ENCODE assay signal across 9 mouse cellular contexts in genomic region chr3:98045465-98046148, GRCm38 (mm10). TPM values are rescaled to one million over a fixed set of nuclear protein-coding genes. Genes with fewer than 3 reads are reported as not detected.
DNase-seq lines count a peak whose midpoint lies in the region; ATAC-seq and TF ChIP-seq lines count a peak whose summit lies in the region.
"Had no signal": no experiment of that assay in that cellular context is flagged by ENCODE, and none has a peak within 500 bp of the region (broad histone marks: within the 10 kb centered on the region; RNA-seq: fewer than 3 reads in every experiment).

No protein-coding gene starts in this region.

- no peak for TF ChIP-seq CTCF in intestine, postnatal 0 days (IDR thresholded peaks at IDR 0.05; ENCODE audit: low read depth)
- no peak for TF ChIP-seq CTCF in stomach, postnatal 0 days (IDR thresholded peaks at IDR 0.05; ENCODE audit: low read depth)

- no peak overlapping the region for H3K4me3 ChIP-seq in intestine, embryonic 14.5 days (ENCODE audit: low read depth, low read length)
- H3K4me3 ChIP-seq in intestine, postnatal 0 days (ENCODE audit: low read depth, low read length), result no peak overlapping the region
- H3K4me3 ChIP-seq in stomach, embryonic 14.5 days (ENCODE audit: low read depth, low read length), result no peak overlapping the region
- H3K4me3 ChIP-seq in stomach, postnatal 0 days (ENCODE audit: low read depth, low read length), result no peak overlapping the region
- no peak overlapping the region for H3K4me3 ChIP-seq in liver, embryonic 11.5 days (ENCODE audit: low read depth, low read length)

- peaks cover 50% of the 10 kb centered on the region for H3K4me1 ChIP-seq in intestine, embryonic 14.5 days (replicated peaks; ENCODE audit: control insufficient read depth, insufficient read depth, low read length)
- peaks cover 5% of the 10 kb centered on the region; the same call in 1 of the 2 replicates for H3K4me1 ChIP-seq in intestine, postnatal 0 days (replicated peaks; ENCODE audit: control insufficient read depth, insufficient read depth, low read length)
- peaks cover 52% of the 10 kb centered on the region for H3K4me1 ChIP-seq in stomach, embryonic 14.5 days (ENCODE audit: control insufficient read depth, insufficient read depth, low read length)
- H3K4me1 ChIP-seq in stomach, postnatal 0 days (replicated peaks; ENCODE audit: control insufficient read depth, insufficient read depth), result 0 out of 2 replicates have a peak, but pooled peaks cover 3% of the 10 kb centered on the region
- H3K4me1 ChIP-seq in liver, embryonic 11.5 days (replicated peaks; ENCODE audit: control insufficient read depth, insufficient read depth, low read length), result peaks cover 26% of the 10 kb centered on the region

- H3K9me3 ChIP-seq in intestine, embryonic 14.5 days (ENCODE audit: control insufficient read depth, low read length), result 0 out of 2 replicates have a peak, but pooled peaks cover 3% of the 10 kb centered on the region
- no peaks in the 10 kb centered on the region for H3K9me3 ChIP-seq in intestine, postnatal 0 days (ENCODE audit: control insufficient read depth)
- H3K9me3 ChIP-seq in stomach, embryonic 14.5 days (ENCODE audit: control insufficient read depth, low read depth, low read length), result no peaks in the 10 kb centered on the region
- H3K9me3 ChIP-seq in stomach, postnatal 0 days (ENCODE audit: control insufficient read depth, low read length), result no peaks in the 10 kb centered on the region
- H3K9me3 ChIP-seq in liver, embryonic 11.5 days (ENCODE audit: control insufficient read depth, low read length), result no peaks in the 10 kb centered on the region

- no peak overlapping the region for H3K9ac ChIP-seq in intestine, embryonic 14.5 days (ENCODE audit: low read length)
- H3K9ac ChIP-seq in intestine, postnatal 0 days (ENCODE audit: low read depth, low read length), result no peak overlapping the region
- H3K9ac ChIP-seq in stomach, embryonic 14.5 days (replicated peaks; ENCODE audit: low read depth, low read length), result no peak overlapping the region
- H3K9ac ChIP-seq in stomach, postnatal 0 days (ENCODE audit: low read length), result no peak overlapping the region
- no peak overlapping the region for H3K9ac ChIP-seq in liver, embryonic 11.5 days (ENCODE audit: low read depth, low read length)

- no peak overlapping the region for H3K4me2 ChIP-seq in intestine, embryonic 14.5 days (ENCODE audit: low read length)
- H3K4me2 ChIP-seq in intestine, postnatal 0 days (replicated peaks; ENCODE audit: low read depth), result no peak overlapping the region
- H3K4me2 ChIP-seq in stomach, embryonic 14.5 days (replicated peaks; ENCODE audit: low read depth, low read length), result no peak overlapping the region
- H3K4me2 ChIP-seq in stomach, postnatal 0 days (replicated peaks; ENCODE audit: low read depth), result no peak overlapping the region
- no peak overlapping the region for H3K4me2 ChIP-seq in liver, embryonic 11.5 days
- H3K4me2 ChIP-seq: midbrain, embryonic 11.5 days had no signal

- no peak for DNase-seq in intestine, embryonic 14.5 days (ENCODE audit: low spot score)
- no peak for DNase-seq in stomach, postnatal 0 days (ENCODE audit: low spot score)
- DNase-seq in liver, embryonic 11.5 days (ENCODE audit: low spot score), result no peak
- no peak for DNase-seq in thymus, adult 18-20 months
- DNase-seq in urinary bladder, postnatal 4 days (ENCODE audit: low spot score in 2 of 2), result no peak
- DNase-seq: cerebellum, adult 18-20 months had no signal

- ATAC-seq in intestine, embryonic 14.5 days (replicated peaks; ENCODE audit: low FRiP score, low TSS enrichment, low read depth), result no peak
- ATAC-seq in intestine, postnatal 0 days, result no peak
- ATAC-seq in stomach, embryonic 14.5 days (ENCODE audit: insufficient number of reproducible peaks, insufficient read depth, low FRiP score, low read depth), result no peak
- no peak for ATAC-seq in stomach, postnatal 0 days (ENCODE audit: low FRiP score, low TSS enrichment)
- peak; percentile 27; the same call in 1 of the 2 replicates for ATAC-seq in liver, embryonic 11.5 days (replicated peaks; ENCODE audit: low FRiP score)

- TF ChIP-seq EP300 in stomach, postnatal 0 days (optimal IDR thresholded peaks at IDR 0.05), result no peak

- H3K27me3 ChIP-seq in intestine, embryonic 14.5 days (replicated peaks; ENCODE audit: control insufficient read depth, insufficient read depth, low read length), result no peaks in the 10 kb centered on the region
- no peaks in the 10 kb centered on the region for H3K27me3 ChIP-seq in intestine, postnatal 0 days (replicated peaks; ENCODE audit: control insufficient read depth, insufficient read depth, low read length)
- H3K27me3 ChIP-seq in stomach, embryonic 14.5 days (ENCODE audit: control insufficient read depth, insufficient read depth, low read length), result no peaks in the 10 kb centered on the region
- H3K27me3 ChIP-seq in stomach, postnatal 0 days (ENCODE audit: control insufficient read depth, insufficient read depth, low read length), result no peaks in the 10 kb centered on the region
- no peaks in the 10 kb centered on the region for H3K27me3 ChIP-seq in liver, embryonic 11.5 days (replicated peaks; ENCODE audit: control insufficient read depth, insufficient read depth, low read length)

- 0 out of 2 replicates have a peak, but pooled peaks cover 1% of the 10 kb centered on the region for H3K36me3 ChIP-seq in intestine, embryonic 14.5 days (ENCODE audit: control insufficient read depth, insufficient read depth, low read length)
- H3K36me3 ChIP-seq in intestine, postnatal 0 days (ENCODE audit: control insufficient read depth, insufficient read depth), result no peaks in the 10 kb centered on the region
- no peaks in the 10 kb centered on the region for H3K36me3 ChIP-seq in stomach, embryonic 14.5 days (ENCODE audit: control insufficient read depth, insufficient read depth, low read length)
- no peaks in the 10 kb centered on the region for H3K36me3 ChIP-seq in stomach, postnatal 0 days (ENCODE audit: control insufficient read depth, insufficient read depth, low read length)
- no peaks in the 10 kb centered on the region for H3K36me3 ChIP-seq in liver, embryonic 11.5 days (ENCODE audit: control insufficient read depth, insufficient read depth, low read length)

- peak overlapping the region; percentile 6; the same call in 1 of the 2 replicates for H3K27ac ChIP-seq in intestine, embryonic 14.5 days (ENCODE audit: low read depth)
- H3K27ac ChIP-seq in intestine, postnatal 0 days (ENCODE audit: low read depth, low read length), result no peak overlapping the region
- H3K27ac ChIP-seq in stomach, embryonic 14.5 days (ENCODE audit: low read length), result peak overlapping the region; percentile 7; the same call in 1 of the 2 replicates
- H3K27ac ChIP-seq in stomach, postnatal 0 days (replicated peaks), result no peak overlapping the region
- 0 out of 2 replicates have a peak overlapping the region, but pooled peaks have one; percentile 41 for H3K27ac ChIP-seq in liver, embryonic 11.5 days (ENCODE audit: low read depth, low read length)

- 58% methylated on average over 8 of the region's 8 CpGs for WGBS in intestine, embryonic 14.5 days
- 55% methylated on average over 8 of the region's 8 CpGs for WGBS in intestine, postnatal 0 days
- WGBS in stomach, embryonic 14.5 days, result 69% methylated on average over 8 of the region's 8 CpGs
- WGBS in stomach, postnatal 0 days, result 70% methylated on average over 8 of the region's 8 CpGs
- 63% methylated on average over 8 of the region's 8 CpGs for WGBS in liver, embryonic 11.5 days

RNA-seq across cellular contexts. Expression of gene Notch2, which starts 32.3 kb away (rescaled TPM):
- 30.0 and 30.8 TPM in 2 replicates for polyA plus RNA-seq in intestine, embryonic 14.5 days (2014; fragmentation: Nextera tagmentation; extraction: Ambion mirVana)
- 4.9 and 5.1 TPM in 2 replicates for polyA plus RNA-seq in intestine, postnatal 0 days (2015; fragmentation: Nextera tagmentation; extraction: Ambion mirVana)
- 36.2 and 38.3 TPM in 2 replicates for polyA plus RNA-seq in stomach, embryonic 14.5 days (2014; fragmentation: Nextera tagmentation; extraction: Ambion mirVana)
- polyA plus RNA-seq in stomach, postnatal 0 days (2015; fragmentation: Nextera tagmentation; extraction: Ambion mirVana), result 10.6 TPM in 2 replicates
- polyA plus RNA-seq in liver, embryonic 11.5 days (2014; fragmentation: Nextera tagmentation; extraction: Ambion mirVana), result 17.2 and 18.4 TPM in 2 replicates

Comparison
In these comparisons a context has a peak if more than half of its experiments do, and no peak if none do; other contexts are left out.
1. H3K27ac ChIP-seq: peak in intestine, embryonic 14.5 days (single experiment), stomach, embryonic 14.5 days (single experiment) and liver, embryonic 11.5 days (single experiment); none in intestine, postnatal 0 days (single experiment) and stomach, postnatal 0 days (single experiment).